Mouse (Mus musculus): ENCODE data around the gene Gm29289. TPM values are rescaled to one million over a fixed set of nuclear protein-coding genes. Genes with fewer than 3 reads are reported as not detected.
"Not testable (repeated sequence)": the region's sequence is repeated elsewhere in the genome, so short reads cannot be mapped to it uniquely, and the experiment has no call there.

The Gm29289 gene
- polyA plus RNA-seq (2016; fragmentation: Nextera tagmentation; extraction: Ambion mirVana) = not detected in 2 replicates

DNA sequence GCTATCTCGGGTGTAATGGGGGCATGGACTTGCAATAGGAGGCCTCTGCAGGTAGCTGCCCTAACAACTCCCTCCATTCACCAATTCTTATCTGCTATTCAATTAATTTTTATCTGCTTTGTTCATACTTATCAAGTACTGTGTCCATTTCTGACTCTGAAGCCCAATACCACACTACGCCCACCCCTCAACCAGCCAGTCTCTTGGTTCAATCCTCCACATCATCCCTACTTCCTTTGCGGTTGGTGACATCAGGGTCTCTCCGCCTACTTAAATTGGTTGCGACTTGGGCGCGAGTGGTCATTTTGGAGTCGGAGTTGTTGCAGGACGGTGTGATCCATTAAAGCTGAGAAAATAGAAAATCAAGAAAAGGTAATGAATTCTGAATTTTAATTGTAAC lies at the start of gene Gm29289:
TSS of gene Gm29289 (plus strand) at position 301 of the 400 bp plus-strand sequence.
- DNase-seq (ENCODE audit: low spot score); H3K4me3 ChIP-seq; H3K9me3 ChIP-seq (replicated peaks); H3K27ac ChIP-seq; H3K27me3 ChIP-seq (ENCODE audit: low read depth, poor library complexity, severe bottlenecking); H3K4me1 ChIP-seq; H3K36me3 ChIP-seq: not testable (repeated sequence)
- WGBS = no CpG with 5 or more reads among the region's 9 CpGs

DNA sequence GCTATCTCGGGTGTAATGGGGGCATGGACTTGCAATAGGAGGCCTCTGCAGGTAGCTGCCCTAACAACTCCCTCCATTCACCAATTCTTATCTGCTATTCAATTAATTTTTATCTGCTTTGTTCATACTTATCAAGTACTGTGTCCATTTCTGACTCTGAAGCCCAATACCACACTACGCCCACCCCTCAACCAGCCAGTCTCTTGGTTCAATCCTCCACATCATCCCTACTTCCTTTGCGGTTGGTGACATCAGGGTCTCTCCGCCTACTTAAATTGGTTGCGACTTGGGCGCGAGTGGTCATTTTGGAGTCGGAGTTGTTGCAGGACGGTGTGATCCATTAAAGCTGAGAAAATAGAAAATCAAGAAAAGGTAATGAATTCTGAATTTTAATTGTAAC lies 31.7 kb upstream of the Gm29289 start, which contains the start of gene Gm10352:
TSS of gene Gm10352 (plus strand) at position 301 of the 400 bp plus-strand sequence.
- not testable (repeated sequence) for H3K4me3 ChIP-seq; H3K4me1 ChIP-seq; H3K36me3 ChIP-seq; H3K27ac ChIP-seq; H3K9me3 ChIP-seq (replicated peaks); DNase-seq (ENCODE audit: low spot score); H3K27me3 ChIP-seq (ENCODE audit: low read depth, poor library complexity, severe bottlenecking)
- no CpG with 5 or more reads among the region's 9 CpGs for WGBS

Other genes starting within 250 kb of the Gm29289 start
- not detected in 2 replicates for gene H2al2b, start 211.9 kb upstream of the Gm29289 start, polyA plus RNA-seq (2016; fragmentation: Nextera tagmentation; extraction: Ambion mirVana)
- gene Gm4064, start 136.4 kb upstream of the Gm29289 start, polyA plus RNA-seq (2016; fragmentation: Nextera tagmentation; extraction: Ambion mirVana) = not detected in 2 replicates
- not detected in 2 replicates for gene Rbmy, start 101.9 kb upstream of the Gm29289 start, polyA plus RNA-seq (2016; fragmentation: Nextera tagmentation; extraction: Ambion mirVana)
- gene Gm10256, start 101.9 kb upstream of the Gm29289 start, polyA plus RNA-seq (2016; fragmentation: Nextera tagmentation; extraction: Ambion mirVana) = not detected in 2 replicates
- gene Gm10352, start 31.6 kb upstream of the Gm29289 start, polyA plus RNA-seq (2016; fragmentation: Nextera tagmentation; extraction: Ambion mirVana) = not detected in 2 replicates